Mouse (Mus musculus) heart, embryonic 14.5 days (tissue): ENCODE measurements around the gene Xpo6. TPM values are rescaled to one million over a fixed set of nuclear protein-coding genes. Genes with fewer than 3 reads are reported as not detected.

Experiments used
- ATAC-seq: fragments of 200-750 bp; cut with Nextera tagmentation; 2 replicates; pipeline ENCODE4 v1.8.0; 2017; ENCODE audit warnings: low read depth, moderate TSS enrichment; ENCODE audit not compliant: insufficient number of reproducible peaks, insufficient read depth, low FRiP score
- H3K27ac ChIP-seq, 2 experiments: fragments of 200-500 bp in 1 of 2; fragments of 300-500 bp in 1 of 2; sonication (generic) in 1 of 2; replicated peaks in 1 of 2; 2 replicates each; pipeline ENCODE4 v1.5.1; 2012 to 2014; ENCODE audit warnings: low read depth in 2 of 2, low read length in 2 of 2, control low read depth in 1 of 2, mild to moderate bottlenecking in 1 of 2, mixed read lengths in 1 of 2; ENCODE audit not compliant: control insufficient read depth in 1 of 2, insufficient read depth in 1 of 2
- H3K27me3 ChIP-seq: fragments of 300-500 bp; sonication (generic); 2 replicates; pipeline ENCODE4 v1.6.1; 2014; ENCODE audit warnings: mild to moderate bottlenecking, low read length, control low read depth; ENCODE audit not compliant: control insufficient read depth, insufficient read depth
- H3K36me3 ChIP-seq: fragments of 300-500 bp; sonication (generic); 2 replicates; pipeline ENCODE4 v1.6.1; 2014; ENCODE audit warnings: mild to moderate bottlenecking, control low read depth, low read length, mixed read lengths; ENCODE audit not compliant: control insufficient read depth, insufficient read depth
- H3K4me1 ChIP-seq, 2 experiments: fragments of 200-500 bp in 1 of 2; fragments of 300-500 bp in 1 of 2; sonication (generic) in 1 of 2; 2 replicates each; pipeline ENCODE4 v1.6.1; 2012 to 2014; ENCODE audit warnings: low read length in 2 of 2, control low read depth in 1 of 2, mixed read lengths in 1 of 2; ENCODE audit not compliant: control insufficient read depth in 2 of 2, insufficient read depth in 2 of 2
- H3K4me2 ChIP-seq: fragments of 300-500 bp; sonication (generic); 2 replicates; pipeline ENCODE4 v1.6.1; 2014; ENCODE audit warnings: mild to moderate bottlenecking, low read length
- H3K4me3 ChIP-seq, 2 experiments: fragments of 200-500 bp in 1 of 2; fragments of 300-500 bp in 1 of 2; sonication (generic) in 1 of 2; 2 replicates each; pipeline ENCODE4 v1.5.1; 2012 to 2014; ENCODE audit warnings: low read length in 2 of 2, mild to moderate bottlenecking in 2 of 2, control low read depth in 1 of 2, low read depth in 1 of 2, moderate library complexity in 1 of 2; ENCODE audit not compliant: control insufficient read depth in 1 of 2, insufficient read depth in 1 of 2
- H3K9ac ChIP-seq: fragments of 300-500 bp; sonication (generic); 2 replicates; pipeline ENCODE4 v1.6.1; 2014; ENCODE audit warnings: mild to moderate bottlenecking, low read length
- H3K9me3 ChIP-seq: fragments of 300-500 bp; sonication (generic); 2 replicates; pipeline ENCODE4 v1.6.1; 2016; ENCODE audit warnings: low read length, control low read depth; ENCODE audit not compliant: control insufficient read depth
- WGBS: fragments of 180-500 bp; shearing (Covaris S2); extraction: QIAGEN DNeasy Blood & Tissue Kit; methylation state at CpG from one replicate; pipeline ENCODE4 v1.1.7; 2014; 5-methylcytosine and 5-hydroxymethylcytosine counted together
- polyA plus RNA-seq: library from polyadenylated mRNA; unstranded; fragments of >200 nt; fragmentation: Nextera tagmentation; extraction: Ambion mirVana; gene quantifications from 2 replicates; pipeline ENCODE4 v1.2.1, GENCODE M21; 2014

The Xpo6 gene
- polyA plus RNA-seq, 1 experiment from 2014 or later, result 33.8 TPM

GRCm38 (mm10) chr7:126058918-126059317 is 141.4 kb downstream of the Xpo6 start:
- Histone ChIP-seq H3K27me3 (peaks cover 10% of the 10 kb centered on the region; the same call in 1 of the 2 replicates), H3K4me1 (peaks cover 12 to 16% of the 10 kb centered on the region in 2 experiments), H3K27ac (0 out of 4 replicates have a peak overlapping the region, but pooled peaks of 1 of the 2 experiments have one; percentile 3), H3K36me3 (no peaks in the 10 kb centered on the region), H3K4me2 (no peak overlapping the region), H3K9me3 (no peaks in the 10 kb centered on the region), H3K4me3 (no peak overlapping the region), H3K9ac (no peak overlapping the region; the same call in 1 of the 2 replicates)
- ATAC-seq, result 0 out of 2 replicates have a peak, but pooled peaks have one; percentile 27
- WGBS, result 70% methylated on average over 7 of the region's 7 CpGs

GRCm38 (mm10) chr7:126057332-126057914 is 142.9 kb downstream of the Xpo6 start:
- Histone ChIP-seq H3K9ac (no peak overlapping the region), H3K9me3 (no peaks in the 10 kb centered on the region), H3K36me3 (no peaks in the 10 kb centered on the region), H3K4me2 (no peak overlapping the region), H3K4me1 (peaks cover 20 to 21% of the 10 kb centered on the region in 2 experiments), H3K4me3 (no peak overlapping the region), H3K27me3 (peaks cover 10% of the 10 kb centered on the region; the same call in 1 of the 2 replicates), H3K27ac (no peak overlapping the region)
- 42% methylated on average over 10 of the region's 10 CpGs for WGBS
- ATAC-seq, result no peak

GRCm38 (mm10) chr7:126054574-126054973 is 145.7 kb downstream of the Xpo6 start:
- Histone ChIP-seq H3K27ac (no peak overlapping the region), H3K4me2 (no peak overlapping the region)
- no peak for ATAC-seq

GRCm38 (mm10) chr7:126053618-126054017 is 146.7 kb downstream of the Xpo6 start:
- no peak for ATAC-seq
- no peak overlapping the region for H3K9ac ChIP-seq
- H3K36me3 ChIP-seq, result no peaks in the 10 kb centered on the region
- H3K4me3 ChIP-seq, result no peak overlapping the region
- H3K9me3 ChIP-seq, result no peaks in the 10 kb centered on the region
- no peak overlapping the region for H3K4me2 ChIP-seq
- 76% methylated on average over 7 of the region's 7 CpGs for WGBS
- no peak overlapping the region for H3K27ac ChIP-seq
- peaks cover 10% of the 10 kb centered on the region; the same call in 1 of the 2 replicates for H3K27me3 ChIP-seq
- H3K4me1 ChIP-seq, result peaks cover 14 to 18% of the 10 kb centered on the region in 2 experiments; a peak in 3 of 4 replicates

More at GRCm38 (mm10) chr7:126054574-126054973, 145.7 kb downstream of the Xpo6 start:
- peaks cover 10% of the 10 kb centered on the region; the same call in 1 of the 2 replicates for H3K27me3 ChIP-seq
- no peaks in the 10 kb centered on the region for H3K9me3 ChIP-seq
- H3K4me1 ChIP-seq, result peaks cover 22 to 24% of the 10 kb centered on the region in 2 experiments
- no peak overlapping the region for H3K9ac ChIP-seq
- no peaks in the 10 kb centered on the region for H3K36me3 ChIP-seq
- H3K4me3 ChIP-seq, result no peak overlapping the region
- WGBS, result 39% methylated on average over 6 of the region's 6 CpGs

- no peak overlapping the region for H3K9ac ChIP-seq
- 58% methylated on average over 6 of the region's 6 CpGs for WGBS
- no peak overlapping the region for H3K4me2 ChIP-seq
These were observed 148.4 kb downstream of the Xpo6 start for GRCm38 (mm10) chr7:126051910-126052309.

More at GRCm38 (mm10) chr7:126051910-126052309, 148.4 kb downstream of the Xpo6 start:
- ATAC-seq, result no peak
- peaks cover 14 to 18% of the 10 kb centered on the region in 2 experiments; a peak in 3 of 4 replicates for H3K4me1 ChIP-seq
- no peak overlapping the region for H3K4me3 ChIP-seq
- H3K27me3 ChIP-seq, result peaks cover 10% of the 10 kb centered on the region; the same call in 1 of the 2 replicates
- no peak overlapping the region for H3K27ac ChIP-seq
- no peaks in the 10 kb centered on the region for H3K9me3 ChIP-seq
- H3K36me3 ChIP-seq, result no peaks in the 10 kb centered on the region

Other genes starting within 250 kb of the Xpo6 start
- gene Gsg1l, start 118.1 kb downstream of the Xpo6 start, polyA plus RNA-seq, result 10.1 and 10.5 TPM in 2 replicates
- 15.2 and 16.8 TPM in 2 replicates for gene Sbk1, start 72.1 kb upstream of the Xpo6 start, polyA plus RNA-seq
- 3.3 and 3.4 TPM in 2 replicates for gene Lat, start 169.1 kb upstream of the Xpo6 start, polyA plus RNA-seq
- gene Spns1, start 176.9 kb upstream of the Xpo6 start, polyA plus RNA-seq, result 35.1 and 35.8 TPM in 2 replicates
- 1.3 and 2.0 TPM in 2 replicates for gene Nfatc2ip, start 196.2 kb upstream of the Xpo6 start, polyA plus RNA-seq
- not detected in 2 replicates for gene Cd19, start 214.4 kb upstream of the Xpo6 start, polyA plus RNA-seq
- gene Rabep2, start 228.3 kb upstream of the Xpo6 start, polyA plus RNA-seq, result 19.6 and 19.8 TPM in 2 replicates